Mouse (Mus musculus) left cerebral cortex, adult 6 months (tissue): ENCODE results near the gene Spin1. TPM values are rescaled to one million over a fixed set of nuclear protein-coding genes. Genes with fewer than 3 reads are reported as not detected.

Experiments
- long read RNA-seq, 2 experiments: library from polyadenylated mRNA; unstranded; transcript quantifications; one replicate each; pipeline ENCODE4 v2.0.0; 2019 to 2020
- polyA plus RNA-seq: library from polyadenylated mRNA; unstranded; fragments of <200 nt; fragmentation: Nextera tagmentation; gene quantifications from 2 replicates; pipeline ENCODE4 v1.2.3, GENCODE M21; 2021

Gene Spin1
- polyA plus RNA-seq = 61.2 and 71.5 TPM in 2 replicates
- long read RNA-seq, experiment 1, full-length matches to known transcripts = 208 of 410 reads
- long read RNA-seq, experiment 1, partial matches to known transcripts = 142 of 410 reads
- long read RNA-seq, experiment 1, other reads (novel, unspliced or antisense) = 60 of 410 reads
- long read RNA-seq, experiment 2, full-length matches to known transcripts = 15 of 166 reads
- long read RNA-seq, experiment 2, partial matches to known transcripts = 15 of 166 reads
- long read RNA-seq, experiment 2, other reads (novel, unspliced or antisense) = 136 of 166 reads

GRCm38 (mm10) chr13:51100233-51101015, at the start of gene Spin1:
Gene Spin1, plus strand, starts transcription at chr13:51100880.

GRCm38 (mm10) chr13:51170691-51171680, 70.3 kb downstream of the Spin1 start, which contains the start of gene Nxnl2:
Gene Nxnl2, plus strand, starts transcription at chr13:51171022.

Other genes with a start within 250 kb of the Spin1 start
- gene Nxnl2, start 70.1 kb downstream of the Spin1 start, polyA plus RNA-seq = 0.46 TPM in 1 of 2 replicates, not detected in the other